Mouse (Mus musculus) MEL (cell line): ENCODE results near the gene Coq6. TPM values are rescaled to one million over a fixed set of nuclear protein-coding genes. Genes with fewer than 3 reads are reported as not detected.
A peak's percentile ranks its signal among the peaks of the same experiment; 100 is the strongest.

Source experiments
- DNase-seq: peaks from one replicate; pipeline ENCODE4 v3.0.0; 2011; ENCODE audit warnings: low read depth, low spot score
- H3K27ac ChIP-seq: 2 replicates; pipeline ENCODE4 v1.5.1; 2012; ENCODE audit warnings: low read depth, mild to moderate bottlenecking, control low read depth, low read length, moderate library complexity; ENCODE audit not compliant: control insufficient read depth
- H3K27me3 ChIP-seq, 2 experiments: fragments of 150-350 bp in 1 of 2; sonication (generic) in 1 of 2; 2 replicates each; pipeline ENCODE4 v1.6.1; 2012; ENCODE audit warnings: low read length in 2 of 2, mild to moderate bottlenecking in 2 of 2, improper control_type of control experiment in 1 of 2, moderate library complexity in 1 of 2; ENCODE audit not compliant: insufficient read depth in 2 of 2, control insufficient read depth in 1 of 2
- H3K36me3 ChIP-seq, 2 experiments: 2 replicates each; pipeline ENCODE4 v1.6.1; 2012 to 2014; ENCODE audit warnings: low read length in 2 of 2, improper control_type of control experiment in 1 of 2, inconsistent platforms in 1 of 2, mild to moderate bottlenecking in 1 of 2; ENCODE audit not compliant: insufficient read depth in 2 of 2, control insufficient read depth in 1 of 2
- H3K4me1 ChIP-seq, 2 experiments: fragments of 150-350 bp in 1 of 2; sonication (generic) in 1 of 2; 2 replicates each; pipeline ENCODE4 v1.6.1; 2012; ENCODE audit warnings: low read length in 2 of 2, improper control_type of control experiment in 1 of 2, mild to moderate bottlenecking in 1 of 2; ENCODE audit not compliant: insufficient read depth in 2 of 2, control insufficient read depth in 1 of 2
- H3K4me3 ChIP-seq, 2 experiments: fragments of 150-350 bp in 1 of 2; sonication (generic) in 1 of 2; 2 replicates each; pipeline ENCODE4 v1.5.1; 2012; ENCODE audit warnings: low read depth in 2 of 2, low read length in 2 of 2, mild to moderate bottlenecking in 2 of 2, moderate library complexity in 2 of 2, control low read depth in 1 of 2, improper control_type of control experiment in 1 of 2; ENCODE audit not compliant: control insufficient read depth in 1 of 2, insufficient read depth in 1 of 2
- H3K79me2 ChIP-seq: 2 replicates; pipeline ENCODE4 v1.6.1; 2012; ENCODE audit warnings: mild to moderate bottlenecking, low read length, moderate library complexity; ENCODE audit not compliant: control insufficient read depth, poor library complexity, insufficient read depth
- H3K9ac ChIP-seq: 2 replicates; pipeline ENCODE4 v1.6.1; 2012; ENCODE audit warnings: low read depth, mild to moderate bottlenecking, control low read depth, low read length, moderate library complexity; ENCODE audit not compliant: control insufficient read depth, poor library complexity, severe bottlenecking
- H3K9me3 ChIP-seq: fragments of 150-350 bp; sonication (generic); replicated peaks from 2 replicates; pipeline ENCODE4 v1.6.1; 2012; ENCODE audit warnings: mild to moderate bottlenecking, low read length, improper control_type of control experiment, moderate library complexity; ENCODE audit not compliant: insufficient read depth
- BHLHE40 ChIP-seq: IDR thresholded peaks from 2 replicates; pipeline ENCODE4 v1.6.1; 2012; ENCODE audit warnings: low read depth, mild to moderate bottlenecking, inconsistent platforms, low read length, improper control_type of control experiment, borderline replicate concordance
- CHD1 ChIP-seq: IDR thresholded peaks from 2 replicates; pipeline ENCODE4 v1.6.1; 2012; ENCODE audit warnings: low read depth, mild to moderate bottlenecking, inconsistent platforms, low read length, improper control_type of control experiment
- CHD2 ChIP-seq: IDR thresholded peaks from 2 replicates; pipeline ENCODE4 v1.6.1; 2011; ENCODE audit warnings: low read length, improper control_type of control experiment
- CTCF ChIP-seq, 3 experiments: IDR thresholded peaks in 2 of 3; conservative IDR thresholded peaks in 1 of 3; 2 replicates each; pipeline ENCODE4 v1.5.1; 2011 to 2012; ENCODE audit warnings: low read length in 3 of 3, low read depth in 2 of 3, mild to moderate bottlenecking in 2 of 3, improper control_type of control experiment in 1 of 3, inconsistent platforms in 1 of 3, mixed read lengths in 1 of 3, moderate library complexity in 1 of 3; ENCODE audit not compliant: control insufficient read depth in 1 of 3, insufficient read depth in 1 of 3, poor library complexity in 1 of 3, severe bottlenecking in 1 of 3
- E2F4 ChIP-seq: IDR thresholded peaks from 2 replicates; pipeline ENCODE4 v1.6.1; 2011; ENCODE audit warnings: low read depth, low read length, improper control_type of control experiment, borderline replicate concordance
- ELF1 ChIP-seq: IDR thresholded peaks from 2 replicates; pipeline ENCODE4 v1.6.1; 2014; ENCODE audit warnings: low read depth, mild to moderate bottlenecking, inconsistent platforms, low read length, improper control_type of control experiment, moderate library complexity
- EP300 ChIP-seq, 2 experiments: IDR thresholded peaks; 2 replicates each; pipeline ENCODE4 v1.6.1; 2011; ENCODE audit warnings: improper control_type of control experiment in 2 of 2, low read length in 2 of 2, low read depth in 1 of 2, mild to moderate bottlenecking in 1 of 2
- ETS1 ChIP-seq: IDR thresholded peaks from 2 replicates; pipeline ENCODE4 v1.6.1; 2012; ENCODE audit warnings: low read depth, mild to moderate bottlenecking, inconsistent platforms, low read length, improper control_type of control experiment, moderate library complexity
- GATA1 ChIP-seq: IDR thresholded peaks from 2 replicates; pipeline ENCODE4 v1.6.1; 2011; ENCODE audit warnings: low read depth, low read length, improper control_type of control experiment
- HCFC1 ChIP-seq: IDR thresholded peaks from 2 replicates; pipeline ENCODE4 v1.6.1; 2012; ENCODE audit warnings: low read depth, mild to moderate bottlenecking, inconsistent platforms, low read length, improper control_type of control experiment, moderate library complexity
- JUND ChIP-seq: IDR thresholded peaks from 2 replicates; pipeline ENCODE4 v1.6.1; 2011; ENCODE audit warnings: low read depth, mild to moderate bottlenecking, improper control_type of control experiment, low read length
- MAFK ChIP-seq: IDR thresholded peaks from 2 replicates; pipeline ENCODE4 v1.6.1; 2011; ENCODE audit warnings: low read depth, mild to moderate bottlenecking, low read length, improper control_type of control experiment, borderline replicate concordance
- MAX ChIP-seq: IDR thresholded peaks from 2 replicates; pipeline ENCODE4 v1.6.1; 2011; ENCODE audit warnings: low read length, improper control_type of control experiment
- MAZ ChIP-seq: IDR thresholded peaks from 2 replicates; pipeline ENCODE4 v1.6.1; 2012; ENCODE audit warnings: low read depth, mild to moderate bottlenecking, inconsistent platforms, low read length, improper control_type of control experiment
- MEF2A ChIP-seq: IDR thresholded peaks from 2 replicates; pipeline ENCODE4 v1.6.1; 2014; ENCODE audit warnings: low read depth, mild to moderate bottlenecking, inconsistent platforms, low read length, improper control_type of control experiment; ENCODE audit not compliant: poor library complexity, insufficient replicate concordance, severe bottlenecking; ENCODE audit errors: extremely low read depth
- MXI1 ChIP-seq: IDR thresholded peaks from 2 replicates; pipeline ENCODE4 v1.6.1; 2011; ENCODE audit warnings: mild to moderate bottlenecking, low read depth, low read length, improper control_type of control experiment
- MYB ChIP-seq: IDR thresholded peaks from 2 replicates; pipeline ENCODE4 v1.6.1; 2011; ENCODE audit warnings: mild to moderate bottlenecking, low read depth, low read length, improper control_type of control experiment
- MYC ChIP-seq: IDR thresholded peaks from 2 replicates; pipeline ENCODE4 v1.6.1; 2011; ENCODE audit warnings: low read depth, mild to moderate bottlenecking, low read length, improper control_type of control experiment, moderate library complexity
- NRF1 ChIP-seq: IDR thresholded peaks from 2 replicates; pipeline ENCODE4 v1.6.1; 2014; ENCODE audit warnings: low read depth, mild to moderate bottlenecking, inconsistent platforms, low read length, improper control_type of control experiment, moderate library complexity; ENCODE audit not compliant: poor library complexity, insufficient read depth, severe bottlenecking
- POLR2A ChIP-seq, 2 experiments: IDR thresholded peaks; 2 replicates each; pipeline ENCODE4 v1.6.1; 2011 to 2012; ENCODE audit warnings: low read length in 2 of 2, mild to moderate bottlenecking in 2 of 2, control low read depth in 1 of 2, improper control_type of control experiment in 1 of 2, low read depth in 1 of 2, moderate library complexity in 1 of 2; ENCODE audit not compliant: control insufficient read depth in 1 of 2, insufficient read depth in 1 of 2, poor library complexity in 1 of 2
- POLR2AphosphoS2 ChIP-seq: IDR thresholded peaks from 2 replicates; pipeline ENCODE4 v1.6.1; 2011; ENCODE audit warnings: low read length, improper control_type of control experiment
- POLR2AphosphoS5 ChIP-seq: IDR thresholded peaks from 2 replicates; pipeline ENCODE4 v1.6.1; 2012; ENCODE audit warnings: low read depth, borderline replicate concordance, mild to moderate bottlenecking, inconsistent platforms, low read length, moderate library complexity, mixed read lengths
- RAD21 ChIP-seq: IDR thresholded peaks from 2 replicates; pipeline ENCODE4 v1.6.1; 2011; ENCODE audit warnings: mild to moderate bottlenecking, low read depth, low read length, improper control_type of control experiment
- RCOR1 ChIP-seq: IDR thresholded peaks from 2 replicates; pipeline ENCODE4 v1.6.1; 2012; ENCODE audit warnings: low read depth, mild to moderate bottlenecking, inconsistent platforms, low read length, improper control_type of control experiment
- SIN3A ChIP-seq: IDR thresholded peaks from 2 replicates; pipeline ENCODE4 v1.6.1; 2012; ENCODE audit warnings: low read length, improper control_type of control experiment, inconsistent platforms
- SMC3 ChIP-seq: IDR thresholded peaks from 2 replicates; pipeline ENCODE4 v1.6.1; 2011; ENCODE audit warnings: low read depth, low read length, improper control_type of control experiment
- TAL1 ChIP-seq: IDR thresholded peaks from 2 replicates; pipeline ENCODE4 v1.6.1; 2012; ENCODE audit warnings: mild to moderate bottlenecking, inconsistent platforms, low read length, moderate library complexity, mixed read lengths
- TBP ChIP-seq: IDR thresholded peaks from 2 replicates; pipeline ENCODE4 v1.8.0; 2011; ENCODE audit warnings: low read depth, low read length, improper control_type of control experiment
- TCF12 ChIP-seq: IDR thresholded peaks from 2 replicates; pipeline ENCODE4 v1.6.1; 2014; ENCODE audit warnings: low read depth, mild to moderate bottlenecking, inconsistent platforms, low read length, improper control_type of control experiment, moderate library complexity
- USF1 ChIP-seq: IDR thresholded peaks from 2 replicates; pipeline ENCODE4 v1.6.1; 2014; ENCODE audit warnings: low read depth, mild to moderate bottlenecking, inconsistent platforms, low read length, improper control_type of control experiment, moderate library complexity
- USF2 ChIP-seq, 2 experiments: IDR thresholded peaks; 2 replicates each; pipeline ENCODE4 v1.6.1; 2011 to 2012; ENCODE audit warnings: improper control_type of control experiment in 2 of 2, low read length in 2 of 2, borderline replicate concordance in 1 of 2, inconsistent platforms in 1 of 2, low read depth in 1 of 2, mild to moderate bottlenecking in 1 of 2; ENCODE audit not compliant: insufficient read depth in 1 of 2
- ZC3H11A ChIP-seq: IDR thresholded peaks from 2 replicates; pipeline ENCODE4 v1.6.1; 2012; ENCODE audit warnings: low read depth, mild to moderate bottlenecking, inconsistent platforms, low read length, improper control_type of control experiment
- ZKSCAN1 ChIP-seq: IDR thresholded peaks from 2 replicates; pipeline ENCODE4 v1.6.1; 2012; ENCODE audit warnings: low read depth, mild to moderate bottlenecking, inconsistent platforms, low read length, improper control_type of control experiment, moderate library complexity
- ZNF384 ChIP-seq: IDR thresholded peaks from 2 replicates; pipeline ENCODE4 v1.6.1; 2012; ENCODE audit warnings: low read depth, mild to moderate bottlenecking, inconsistent platforms, low read length, improper control_type of control experiment
- polyA plus RNA-seq, 2 experiments: library from polyadenylated mRNA; stranded (reverse) in 1 of 2; unstranded in 1 of 2; fragments of >175 nt in 1 of 2; fragments of >200 nt in 1 of 2; gene quantifications; 2 replicates each; pipeline versions ENCODE4 v1.2.1 to v1.2.4; 2012; ENCODE audit warnings: low replicate concordance in 2 of 2, low read depth in 1 of 2; ENCODE audit not compliant: insufficient read length in 2 of 2, insufficient read depth in 1 of 2, missing spikeins in 1 of 2
- total RNA-seq: library from RNA; depleted of rRNA; stranded (reverse); fragments of 300-350 nt; gene quantifications from 2 replicates; pipeline ENCODE4 v1.2.3, GENCODE M21; 2012

Gene Coq6
- total and polyA plus RNA-seq, 3 experiments: 35.2 to 47.1 TPM; not detected in 1

GRCm38 (mm10) chr12:84336963-84337625 lies 24.4 kb upstream of the Coq6 start:
- no peak for TF ChIP-seq USF2 (IDR thresholded peaks at IDR 0.05; ENCODE audit: borderline replicate concordance in 1 of 2, insufficient read depth in 1 of 2, low read depth in 1 of 2, low read length in 2 of 2)
- TF ChIP-seq JUND: no peak
- no peak for TF ChIP-seq E2F4
- no peak for TF ChIP-seq CHD1
- TF ChIP-seq CTCF (IDR thresholded peaks at IDR 0.05 in 2 of 3, conservative IDR thresholded peaks at IDR 0.05 in 1 of 3; ENCODE audit: control insufficient read depth in 1 of 3, insufficient read depth in 1 of 3, low read depth in 2 of 3, low read length in 3 of 3, poor library complexity in 1 of 3, severe bottlenecking in 1 of 3): no peak
- no peak for TF ChIP-seq MAZ
- TF ChIP-seq CHD2: no peak
- TF ChIP-seq SMC3: no peak
- TF ChIP-seq POLR2A (IDR thresholded peaks at IDR 0.05; ENCODE audit: control insufficient read depth in 1 of 2, insufficient read depth in 1 of 2, low read depth in 1 of 2, low read length in 2 of 2, poor library complexity in 1 of 2): no peak
- TF ChIP-seq HCFC1: no peak
- no peak for TF ChIP-seq ZKSCAN1
- TF ChIP-seq NRF1: peak; percentile 16; the same call in 1 of the 2 replicates
- TF ChIP-seq MEF2A: peak; percentile 67; the same call in 1 of the 2 replicates
- TF ChIP-seq MYB: peak; percentile 76
- peak; percentile 50; the same call in 1 of the 2 replicates for TF ChIP-seq ELF1
- peak; percentile 76 for TF ChIP-seq RCOR1
- TF ChIP-seq ZC3H11A: no peak
- peak; percentile 75 for TF ChIP-seq GATA1
- TF ChIP-seq MAFK: no peak
- peak; percentile 70 for TF ChIP-seq SIN3A
- peak; percentile 90 to 96 for TF ChIP-seq EP300 (IDR thresholded peaks at IDR 0.05; ENCODE audit: low read depth in 1 of 2, low read length in 2 of 2)
- TF ChIP-seq MXI1: peak; percentile 25; the same call in 1 of the 2 replicates
- TF ChIP-seq MYC: peak; percentile 46; the same call in 1 of the 2 replicates
- TF ChIP-seq ZNF384: no peak
- TF ChIP-seq RAD21: no peak
- peak; percentile 83 for TF ChIP-seq TCF12
- TF ChIP-seq POLR2AphosphoS2: no peak
- TF ChIP-seq ETS1: 0 out of 2 replicates have a peak, but pooled peaks have one; percentile 33
- no peak for TF ChIP-seq USF1
- TF ChIP-seq TBP: no peak
- 0 out of 2 replicates have a peak, but pooled peaks have one; percentile 19 for TF ChIP-seq MAX
- TF ChIP-seq TAL1: peak; percentile 61
- no peak for TF ChIP-seq BHLHE40
- TF ChIP-seq POLR2AphosphoS5: no peak
- H3K4me1 ChIP-seq: peaks cover 9 to 10% of the 10 kb centered on the region in 2 experiments
- peak overlapping the region; percentile 51 for H3K27ac ChIP-seq
- no peaks in the 10 kb centered on the region for H3K27me3 ChIP-seq
- H3K9me3 ChIP-seq: no peaks in the 10 kb centered on the region
- 0 out of 2 replicates have a peak overlapping the region, but pooled peaks have one; percentile 31 for H3K9ac ChIP-seq
- H3K4me3 ChIP-seq: no peak overlapping the region
- peak; percentile 78 for DNase-seq
- H3K79me2 ChIP-seq: no peaks in the 10 kb centered on the region
- H3K36me3 ChIP-seq: peaks cover 17 to 28% of the 10 kb centered on the region in 2 experiments
